Mouse (Mus musculus) limb, embryonic 11.5 days (tissue): Measurements from ENCODE around the gene Akr1b3. TPM values are rescaled to one million over a fixed set of nuclear protein-coding genes. Genes with fewer than 3 reads are reported as not detected.
A peak's percentile ranks its signal among the peaks of the same experiment; 100 is the strongest.

ENCODE experiments used
- ATAC-seq: fragments of 200-750 bp; cut with Nextera tagmentation; 2 replicates; pipeline ENCODE4 v1.8.0; 2017; ENCODE audit warnings: low read depth; ENCODE audit not compliant: insufficient number of reproducible peaks, low FRiP score, low TSS enrichment
- DNase-seq: peaks from one replicate; pipeline ENCODE4 v3.0.0-alpha.2; 2015; ENCODE audit warnings: low spot score
- H3K27ac ChIP-seq: fragments of 300-500 bp; sonication (generic); replicated peaks from 2 replicates; pipeline ENCODE4 v1.5.1; 2014; ENCODE audit warnings: low read depth, mild to moderate bottlenecking, low read length
- H3K27me3 ChIP-seq: fragments of 300-500 bp; sonication (generic); 2 replicates; pipeline ENCODE4 v1.6.1; 2014; ENCODE audit warnings: mild to moderate bottlenecking, low read length, mixed read lengths; ENCODE audit not compliant: control insufficient read depth, insufficient read depth
- H3K36me3 ChIP-seq: fragments of 300-500 bp; sonication (generic); 2 replicates; pipeline ENCODE4 v1.6.1; 2014; ENCODE audit warnings: mild to moderate bottlenecking, low read length, moderate library complexity, mixed read lengths; ENCODE audit not compliant: control insufficient read depth, insufficient read depth
- H3K4me1 ChIP-seq: fragments of 300-500 bp; sonication (generic); 2 replicates; pipeline ENCODE4 v1.6.1; 2014; ENCODE audit warnings: low read length, mixed read lengths; ENCODE audit not compliant: control insufficient read depth, insufficient read depth
- H3K4me2 ChIP-seq: fragments of 300-500 bp; sonication (generic); 2 replicates; pipeline ENCODE4 v1.6.1; 2014; ENCODE audit warnings: low read depth, mild to moderate bottlenecking, moderate library complexity; ENCODE audit not compliant: severe bottlenecking
- H3K4me3 ChIP-seq: fragments of 300-500 bp; sonication (generic); 2 replicates; pipeline ENCODE4 v1.5.1; 2014; ENCODE audit warnings: low read depth, low read length
- H3K9ac ChIP-seq: fragments of 300-500 bp; sonication (generic); 2 replicates; pipeline ENCODE4 v1.6.1; 2014; ENCODE audit warnings: mild to moderate bottlenecking, low read length
- H3K9me3 ChIP-seq: fragments of 300-500 bp; sonication (generic); 2 replicates; pipeline ENCODE4 v1.6.1; 2016; ENCODE audit warnings: low read length; ENCODE audit not compliant: control insufficient read depth
- WGBS: fragments of 180-500 bp; shearing (Covaris S2); extraction: QIAGEN DNeasy Blood & Tissue Kit; methylation state at CpG from one replicate; pipeline ENCODE4 v1.1.7; 2014; 5-methylcytosine and 5-hydroxymethylcytosine counted together
- polyA plus RNA-seq: library from polyadenylated mRNA; unstranded; fragments of >200 nt; fragmentation: Nextera tagmentation; extraction: Ambion mirVana; gene quantifications from 2 replicates; pipeline ENCODE4 v1.2.1, GENCODE M21; 2014

Akr1b3 gene
- 217 and 219 TPM in 2 replicates for polyA plus RNA-seq

- ATAC-seq (peak; percentile 98), DNase-seq (peak; percentile 91)
- Histone ChIP-seq H3K9ac (peak within 1 kb of the TSS; percentile 74), H3K36me3 (no peaks in the 10 kb centered on the region), H3K9me3 (no peaks in the 10 kb centered on the region), H3K4me1 (peaks cover 2% of the 10 kb centered on the region; the same call in 1 of the 2 replicates), H3K27me3 (no peaks in the 10 kb centered on the region), H3K4me2 (peak within 1 kb of the TSS; percentile 92), H3K4me3 (peak within 1 kb of the TSS; percentile 69), H3K27ac (no peak within 1 kb of the TSS)
- 1% methylated on average over 60 of the region's 60 CpGs for WGBS
Observed at GRCm38 (mm10) chr6:34316854-34317771, at the start of gene Akr1b3. Akr1b3 (minus strand) TSS chr6:34317478.

- Histone ChIP-seq H3K27me3 (no peaks in the 10 kb centered on the region), H3K4me1 (no peaks in the 10 kb centered on the region), H3K27ac (no peak overlapping the region), H3K9me3 (no peaks in the 10 kb centered on the region), H3K36me3 (no peaks in the 10 kb centered on the region; the same call in none of the 2 replicates), H3K4me3 (no peak overlapping the region), H3K4me2 (no peak overlapping the region), H3K9ac (no peak overlapping the region)
- ATAC-seq (no peak), DNase-seq (no peak)
- WGBS, result 82% methylated on average over 12 of the region's 12 CpGs
Observed at GRCm38 (mm10) chr6:34364217-34365136, 47.2 kb upstream of the Akr1b3 start.

- no peaks in the 10 kb centered on the region; the same call in 1 of the 2 replicates for H3K36me3 ChIP-seq
- no peaks in the 10 kb centered on the region for H3K9me3 ChIP-seq
- peaks cover 3% of the 10 kb centered on the region; the same call in 1 of the 2 replicates for H3K4me1 ChIP-seq
- no peak overlapping the region for H3K27ac ChIP-seq
- H3K4me2 ChIP-seq, result no peak overlapping the region
- no peak for DNase-seq
- no peak for ATAC-seq
- H3K9ac ChIP-seq, result no peak overlapping the region
- no peak overlapping the region for H3K4me3 ChIP-seq
- H3K27me3 ChIP-seq, result no peaks in the 10 kb centered on the region
- 89% methylated on average over 9 of the region's 9 CpGs for WGBS
Observed at GRCm38 (mm10) chr6:34355841-34356240, 38.6 kb upstream of the Akr1b3 start.

GRCm38 (mm10) chr6:34355349-34355747 is 38.1 kb upstream of the Akr1b3 start:
- Histone ChIP-seq H3K4me3 (no peak overlapping the region), H3K36me3 (no peaks in the 10 kb centered on the region; the same call in 1 of the 2 replicates), H3K27ac (no peak overlapping the region), H3K27me3 (no peaks in the 10 kb centered on the region), H3K9ac (no peak overlapping the region), H3K4me1 (peaks cover 3% of the 10 kb centered on the region; the same call in 1 of the 2 replicates), H3K4me2 (no peak overlapping the region), H3K9me3 (no peaks in the 10 kb centered on the region)
- DNase-seq, result no peak
- no peak for ATAC-seq
- WGBS, result 76% methylated on average over 6 of the region's 6 CpGs

DNA sequence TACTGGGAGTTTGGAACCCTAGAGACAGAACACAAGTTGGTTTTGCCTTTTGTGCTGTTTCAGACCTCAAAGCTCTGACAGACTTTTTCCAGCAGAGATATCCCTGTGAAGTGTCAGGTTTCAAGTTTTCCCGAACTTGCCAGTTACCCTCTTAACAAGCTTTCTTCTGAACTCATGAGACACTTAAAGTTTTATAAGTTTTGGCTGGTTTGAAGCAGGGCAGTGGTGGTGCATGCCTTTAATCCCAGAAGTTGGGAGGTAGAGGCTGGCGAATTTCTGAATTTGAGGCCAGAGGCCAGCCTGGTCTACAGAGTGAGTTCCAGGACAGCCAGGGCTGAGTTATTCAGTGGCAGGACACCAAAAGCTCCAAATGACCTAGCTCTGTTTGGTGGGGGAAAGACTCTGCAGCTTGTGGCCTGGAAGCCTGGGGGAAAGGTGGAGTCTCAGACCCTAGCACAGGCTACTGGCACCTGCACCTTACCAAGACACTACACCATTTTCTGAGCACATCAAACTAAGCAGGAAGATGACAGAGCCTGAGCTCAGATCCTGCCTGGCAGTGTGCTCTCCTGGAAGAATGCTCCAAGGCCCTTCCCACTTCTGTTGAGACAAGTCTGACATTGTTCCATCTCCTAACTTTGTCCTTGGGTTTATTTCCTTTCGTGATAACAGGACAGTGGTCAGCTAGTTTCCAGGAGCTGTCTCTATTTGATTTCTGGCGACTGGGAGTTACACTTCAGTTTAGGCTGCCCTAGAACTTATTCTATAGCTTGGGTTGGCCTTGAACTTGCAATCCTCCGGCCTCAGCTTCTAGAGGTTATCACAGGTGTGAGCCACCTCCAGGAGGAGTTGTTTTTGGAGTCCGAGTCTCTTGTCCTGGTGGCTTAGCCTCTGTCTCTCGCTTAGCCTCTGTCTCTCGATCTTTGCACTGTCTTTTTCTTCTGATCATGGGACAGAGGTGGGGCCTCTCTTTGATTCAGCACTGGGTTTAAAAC is 37.4 kb upstream of the Akr1b3 start:
- H3K27me3 ChIP-seq, result no peaks in the 10 kb centered on the region
- peaks cover 3% of the 10 kb centered on the region; the same call in 1 of the 2 replicates for H3K4me1 ChIP-seq
- H3K4me2 ChIP-seq, result peak overlapping the region; percentile 50; the same call in 1 of the 2 replicates
- peak overlapping the region; percentile 62; the same call in 1 of the 2 replicates for H3K27ac ChIP-seq
- ATAC-seq (0 out of 2 replicates have a peak, but pooled peaks have one; percentile 39), DNase-seq (no peak)
- H3K4me3 ChIP-seq, result peak overlapping the region; percentile 17; the same call in 1 of the 2 replicates
- no peaks in the 10 kb centered on the region for H3K36me3 ChIP-seq
- no peaks in the 10 kb centered on the region for H3K9me3 ChIP-seq
- 66% methylated on average over 8 of the region's 8 CpGs for WGBS
- H3K9ac ChIP-seq, result peak overlapping the region; percentile 47; the same call in 1 of the 2 replicates

DNA sequence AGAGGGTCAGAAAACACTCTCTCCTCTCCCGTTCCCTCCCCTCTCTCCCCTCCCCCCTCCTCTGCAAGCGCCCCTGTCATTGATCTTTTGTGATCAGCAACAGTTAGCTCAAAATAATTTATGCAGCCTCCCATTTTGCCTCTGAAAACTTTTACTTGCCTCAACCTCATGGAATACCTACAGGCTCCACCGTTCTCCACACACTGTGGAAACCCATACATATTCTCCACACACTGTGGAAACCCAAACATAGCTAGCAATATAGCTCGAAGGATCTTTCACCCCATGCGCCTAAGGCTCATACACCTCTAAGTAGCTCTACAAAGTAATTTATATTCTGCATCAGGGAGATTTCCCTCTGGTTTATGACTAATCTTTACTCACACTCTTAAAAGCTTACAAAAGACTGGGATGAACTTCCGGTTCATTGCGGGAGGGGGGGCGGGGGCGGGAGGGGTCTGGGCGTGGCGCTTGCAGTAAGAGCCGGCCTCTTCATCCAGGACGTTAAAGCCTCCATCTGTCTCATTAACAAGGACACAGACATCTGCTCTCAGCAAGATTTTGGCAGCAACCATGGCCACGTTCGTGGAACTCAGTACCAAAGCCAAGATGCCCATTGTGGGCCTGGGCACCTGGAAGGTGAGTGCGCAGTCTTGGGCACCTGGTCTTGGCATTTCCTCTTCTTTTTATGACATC is 36.5 kb upstream of the Akr1b3 start, which contains the start of gene Akr1b8:
Gene Akr1b8, plus strand, starts transcription at position 462 of the 696 bp plus-strand sequence.
- no peaks in the 10 kb centered on the region for H3K9me3 ChIP-seq
- peak within 1 kb of the TSS; percentile 17 for H3K4me3 ChIP-seq
- WGBS, result 12% methylated on average over 16 of the region's 16 CpGs
- H3K27me3 ChIP-seq, result no peaks in the 10 kb centered on the region
- H3K4me1 ChIP-seq, result peaks cover 3% of the 10 kb centered on the region; the same call in 1 of the 2 replicates
- DNase-seq (peak; percentile 59), ATAC-seq (no peak)
- no peaks in the 10 kb centered on the region for H3K36me3 ChIP-seq
- peak within 1 kb of the TSS; percentile 47 for H3K9ac ChIP-seq
- H3K4me2 ChIP-seq, result peak within 1 kb of the TSS; percentile 50
- H3K27ac ChIP-seq, result peak within 1 kb of the TSS; percentile 62; the same call in 1 of the 2 replicates

GRCm38 (mm10) chr6:34352401-34352800 is 35.1 kb upstream of the Akr1b3 start:
- Histone ChIP-seq H3K4me2 (no peak overlapping the region), H3K27me3 (no peaks in the 10 kb centered on the region), H3K9ac (no peak overlapping the region), H3K36me3 (no peaks in the 10 kb centered on the region), H3K9me3 (no peaks in the 10 kb centered on the region), H3K4me1 (peaks cover 3% of the 10 kb centered on the region; the same call in 1 of the 2 replicates), H3K4me3 (no peak overlapping the region), H3K27ac (no peak overlapping the region)
- DNase-seq (no peak), ATAC-seq (no peak)
- WGBS, result 93% methylated on average over 3 of the region's 3 CpGs
